Mouse (Mus musculus) embryo, embryonic 10.5 days (tissue): Measurements from ENCODE around the gene Prkaa1.

Source experiments
- DNase-seq: peaks from one replicate; pipeline ENCODE4 v3.0.0-alpha.2; 2015; ENCODE audit warnings: low spot score

Prkaa1 gene

DNA sequence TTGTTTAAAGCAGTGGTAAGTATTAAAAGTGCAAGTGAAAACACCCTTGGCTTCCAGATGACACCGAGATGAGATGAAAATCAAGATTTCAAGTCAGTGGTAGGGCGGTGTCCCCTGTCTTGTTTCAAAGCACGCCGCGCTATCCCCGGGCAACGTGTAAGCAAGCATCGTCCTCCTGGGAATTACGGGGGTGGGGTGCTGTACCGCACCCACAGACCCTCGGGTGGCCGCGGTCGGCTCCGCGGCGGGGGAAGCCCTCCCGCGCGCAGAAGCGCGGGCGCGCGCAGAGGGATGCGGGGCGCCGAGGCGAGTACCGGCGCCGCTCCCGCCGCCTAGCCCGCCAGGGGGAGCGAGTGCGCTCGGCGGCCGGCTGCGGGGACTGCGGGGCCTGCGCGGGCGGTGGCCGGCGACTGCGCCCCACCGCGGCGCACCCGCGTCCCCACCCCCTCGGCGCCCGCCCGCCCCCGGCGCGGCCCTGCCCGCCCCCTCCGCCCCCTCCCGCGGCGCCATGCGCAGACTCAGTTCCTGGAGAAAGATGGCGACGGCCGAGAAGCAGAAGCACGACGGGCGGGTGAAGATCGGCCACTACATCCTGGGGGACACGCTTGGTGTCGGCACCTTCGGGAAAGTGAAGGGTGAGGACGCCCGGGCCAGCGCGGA, at the start of gene Prkaa1:
Prkaa1 (plus strand) TSS at position 501 of the 660 bp plus-strand sequence.
- peak; percentile 74 for DNase-seq

- DNase-seq, result no peak
Measured at GRCm38 (mm10) chr15:5095534-5096301, 47.9 kb upstream of the Prkaa1 start.

GRCm38 (mm10) chr15:5097376-5097775, 46.3 kb upstream of the Prkaa1 start:
- no peak for DNase-seq

- no peak for DNase-seq
Measured at GRCm38 (mm10) chr15:5102312-5102711, 41.3 kb upstream of the Prkaa1 start.

DNA sequence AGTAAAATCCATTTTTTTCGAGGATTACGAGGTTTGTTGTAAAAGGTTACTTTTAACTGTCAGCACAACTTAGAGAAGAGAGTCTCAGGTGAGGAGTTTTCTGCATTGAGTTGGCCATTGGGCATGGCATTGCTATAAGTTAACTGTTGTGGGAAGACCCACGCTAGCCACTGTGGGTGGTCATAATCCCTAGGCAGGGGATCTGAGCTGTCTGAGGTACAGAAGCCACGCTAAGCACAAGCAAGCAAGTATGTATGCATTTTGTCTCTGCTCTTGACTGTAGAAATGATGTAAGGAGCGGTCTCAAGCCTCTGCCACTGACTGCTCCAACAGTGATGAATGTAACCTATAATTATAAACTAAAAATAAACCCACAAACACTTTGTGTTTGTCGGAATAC, 37.8 kb upstream of the Prkaa1 start:
- DNase-seq, result no peak

DNA sequence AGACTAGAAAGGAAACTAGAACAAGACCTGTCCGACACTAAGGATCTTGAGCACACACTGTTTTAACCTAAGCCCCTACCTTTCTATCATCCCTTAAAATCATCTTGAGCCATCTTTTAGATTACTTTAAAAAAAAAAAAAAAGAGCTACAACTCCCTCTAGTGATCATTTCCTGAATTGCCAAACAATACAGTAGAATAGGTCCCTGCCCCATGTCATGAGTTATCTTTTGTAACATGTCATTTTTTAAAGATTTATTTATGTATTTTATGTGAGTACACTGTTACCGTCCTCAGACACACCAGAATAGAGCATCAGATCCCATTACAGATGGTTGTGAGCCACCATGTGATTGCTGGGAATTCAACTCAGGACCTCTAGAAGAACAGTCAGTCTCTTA, 37.4 kb upstream of the Prkaa1 start:
- DNase-seq, result peak; percentile 60

DNA sequence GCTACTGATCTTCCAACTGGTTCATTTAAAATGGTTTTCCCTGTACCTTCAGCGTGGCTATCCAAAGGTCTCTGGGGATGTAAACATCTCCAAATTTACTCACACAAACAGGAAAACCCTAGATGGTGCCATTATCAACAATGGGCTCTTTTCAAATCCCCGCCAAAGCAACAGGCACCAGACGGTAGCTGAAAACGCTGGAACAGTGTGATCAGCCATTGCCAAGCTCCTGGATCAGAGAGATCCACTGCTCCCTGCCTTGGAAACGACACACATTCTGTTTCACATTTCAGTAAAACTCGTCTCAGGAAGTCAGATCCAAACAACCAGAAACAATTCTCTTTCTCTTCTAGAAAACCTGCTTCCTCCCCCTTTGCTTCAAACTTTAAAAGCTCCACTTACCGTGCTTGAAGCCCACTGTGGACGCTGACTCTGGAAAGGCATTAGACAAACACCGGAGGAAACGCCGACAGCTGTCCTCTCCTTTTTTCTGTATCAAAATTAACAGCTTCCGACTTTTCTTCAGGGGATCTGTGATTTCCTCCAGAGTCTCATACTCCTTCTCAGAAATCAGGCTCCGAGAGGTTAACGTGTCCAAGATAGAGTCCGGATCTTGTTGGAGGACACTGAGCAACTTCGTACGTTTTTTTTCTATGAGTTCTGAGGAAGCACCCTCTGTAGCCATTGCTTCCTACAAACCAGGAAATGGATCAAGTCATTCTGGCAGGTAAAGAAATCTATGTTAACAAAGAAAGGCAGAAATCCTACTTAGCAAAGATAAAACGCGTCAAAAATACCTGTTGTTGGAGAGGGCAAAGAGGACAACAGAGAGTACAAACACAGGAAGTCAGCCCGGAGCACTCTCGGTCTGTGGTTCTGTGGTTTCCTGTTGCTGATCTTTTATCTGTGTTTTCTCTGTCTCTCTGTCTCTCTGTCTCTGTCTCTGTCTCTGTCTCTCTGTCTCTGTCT, 35.7 kb upstream of the Prkaa1 start, which contains the start of gene Card6:
Card6 (minus strand) TSS at position 854 of the 969 bp plus-strand sequence.
- DNase-seq, result no peak

DNA sequence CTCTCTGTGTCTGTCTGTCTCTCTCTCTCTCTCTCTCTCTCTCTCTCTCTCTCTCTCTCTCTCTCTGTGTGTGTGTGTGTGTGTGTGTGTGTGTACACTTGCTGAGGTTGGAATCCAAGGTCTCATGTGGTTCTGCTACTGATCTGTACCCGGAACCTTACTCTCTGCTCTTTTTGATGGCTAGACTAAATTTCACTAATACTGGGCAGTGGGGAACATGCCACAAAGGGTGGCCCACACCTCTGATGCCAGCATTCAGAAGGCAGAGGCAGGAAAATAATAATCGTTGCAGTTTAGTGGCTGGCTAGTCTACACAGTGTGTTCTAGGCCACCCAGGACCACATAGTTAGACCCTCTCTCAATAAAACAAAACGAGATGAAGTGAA, 35.0 kb upstream of the Prkaa1 start:
- no peak for DNase-seq

DNA sequence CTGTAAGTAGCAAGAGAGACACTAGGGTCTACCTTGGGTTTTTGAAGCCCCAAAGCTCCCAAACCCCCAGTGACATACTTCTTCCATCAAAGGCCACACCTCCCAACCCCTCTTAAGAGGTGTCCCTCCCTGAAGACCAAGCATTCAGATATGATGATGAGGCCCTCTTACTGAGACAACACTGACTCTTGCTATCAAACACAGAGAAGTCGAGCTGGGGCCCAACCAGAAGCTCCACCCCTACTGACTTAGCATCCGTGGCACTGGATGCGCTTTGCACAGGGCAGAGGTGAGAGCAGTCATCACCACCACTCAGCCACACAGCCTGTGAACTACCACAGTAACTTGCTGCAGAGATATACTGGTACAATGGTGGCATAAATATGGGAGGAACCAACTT, 31.0 kb upstream of the Prkaa1 start:
- DNase-seq, result no peak

DNA sequence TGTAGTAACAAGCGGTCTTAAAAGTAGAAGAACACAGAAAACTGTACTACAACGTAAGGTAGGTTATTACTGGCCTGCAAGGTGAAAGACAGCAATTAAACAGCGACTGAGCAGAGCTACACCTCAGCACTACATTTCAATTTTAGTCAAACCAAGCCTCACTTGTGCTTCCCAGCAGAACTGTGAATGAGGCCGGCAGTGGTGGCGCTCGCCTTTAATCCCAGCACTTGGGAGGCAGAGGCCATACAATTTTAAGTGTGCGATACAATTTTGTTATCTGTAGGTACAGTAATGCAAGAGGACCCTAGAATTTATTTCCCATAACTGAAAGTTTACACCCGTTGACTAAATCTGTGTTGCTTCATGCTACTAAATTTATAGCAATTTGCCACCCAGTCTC, 28.5 kb upstream of the Prkaa1 start:
- no peak for DNase-seq

- peak; percentile 99 for DNase-seq
Measured at GRCm38 (mm10) chr15:5116270-5117030, 27.2 kb upstream of the Prkaa1 start, which contains the start of gene Rpl37. Rpl37 (plus strand) TSS chr15:5116645.

DNA sequence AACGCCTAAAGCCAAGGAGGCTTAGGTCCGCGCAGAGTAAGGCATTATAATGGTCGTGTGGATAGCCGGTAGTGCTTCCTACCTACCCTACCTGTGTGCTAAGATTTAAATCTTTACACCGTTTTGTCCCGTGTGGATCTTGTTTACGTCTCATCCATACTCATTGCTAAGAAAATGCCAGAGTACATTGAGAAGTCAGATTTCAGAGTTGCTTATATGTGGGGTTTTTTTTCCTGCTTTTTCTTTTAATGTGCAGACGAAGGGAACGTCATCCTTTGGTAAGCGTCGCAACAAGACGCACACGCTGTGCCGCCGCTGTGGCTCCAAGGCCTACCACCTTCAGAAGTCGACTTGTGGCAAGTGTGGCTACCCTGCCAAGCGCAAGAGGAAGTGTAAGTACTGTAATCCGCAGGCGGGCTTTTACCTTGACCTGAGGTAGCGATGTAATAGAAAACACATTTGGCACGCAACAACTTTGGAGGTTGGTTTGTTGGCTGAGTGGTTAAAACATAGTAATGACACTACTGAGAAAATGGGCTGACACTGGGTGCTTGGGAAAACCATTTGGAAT, 26.5 kb upstream of the Prkaa1 start:
- DNase-seq, result no peak

DNA sequence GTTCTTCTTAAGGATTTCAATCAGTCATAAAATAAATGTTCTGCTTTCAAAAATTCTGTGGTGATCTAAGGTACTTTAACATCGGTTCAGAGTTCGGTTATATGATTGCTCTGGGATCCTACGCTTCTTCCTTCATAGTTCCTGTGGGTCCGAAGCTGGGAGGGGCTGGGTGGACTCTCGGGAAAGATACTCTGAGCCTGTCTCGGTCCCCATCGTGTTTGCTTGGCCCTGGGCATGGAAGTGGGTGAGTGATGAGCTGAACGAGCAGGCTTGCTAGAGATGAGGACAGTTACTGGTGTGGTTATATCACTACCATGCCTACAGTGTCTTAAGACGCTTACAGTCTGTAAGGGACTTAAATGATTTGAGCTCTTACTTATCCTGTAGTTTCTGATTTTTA, 25.0 kb upstream of the Prkaa1 start:
- DNase-seq, result no peak

- no peak for DNase-seq
Measured at GRCm38 (mm10) chr15:5119192-5119591, 24.5 kb upstream of the Prkaa1 start.

GRCm38 (mm10) chr15:5119707-5120106, 24.0 kb upstream of the Prkaa1 start:
- no peak for DNase-seq

DNA sequence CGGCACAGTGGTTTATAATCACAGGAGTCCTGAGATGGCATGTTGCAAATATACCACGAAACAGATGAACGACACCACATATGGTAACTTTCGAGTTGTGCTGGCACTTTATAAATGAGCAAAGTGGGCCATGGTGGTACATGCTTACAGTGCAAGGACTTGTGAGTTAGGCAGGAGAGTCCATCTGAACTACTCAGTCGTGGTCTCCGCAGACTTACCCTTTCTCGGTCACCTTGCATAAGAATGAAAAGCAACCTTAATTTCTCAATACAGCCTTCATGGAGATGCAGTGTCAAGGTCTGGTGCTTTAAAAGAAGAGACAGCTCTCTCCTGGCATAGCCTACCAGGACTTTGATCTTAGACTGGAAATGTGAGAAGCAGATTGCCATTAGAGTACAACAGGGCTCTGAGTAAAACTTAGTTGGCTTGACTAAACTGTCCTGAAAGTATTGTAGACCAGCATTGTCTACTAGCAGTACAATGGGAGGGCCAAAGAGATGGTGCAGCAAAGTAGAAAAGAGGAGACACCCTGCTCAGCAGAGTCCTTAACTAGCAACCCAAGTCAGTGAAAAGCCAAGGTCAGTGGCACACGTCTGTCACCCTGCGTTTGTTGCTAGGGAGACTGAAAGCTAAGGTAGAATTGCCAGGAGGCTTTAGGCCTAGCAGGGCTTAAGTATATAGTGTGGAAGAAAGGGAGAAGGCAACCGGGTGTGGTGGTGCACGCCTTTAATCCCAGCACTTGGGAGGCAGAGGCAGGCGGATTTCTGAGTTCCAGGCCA, 21.9 kb upstream of the Prkaa1 start:
- no peak for DNase-seq

GRCm38 (mm10) chr15:5126456-5126855, 17.2 kb upstream of the Prkaa1 start:
- no peak for DNase-seq

GRCm38 (mm10) chr15:5127487-5127886, 16.2 kb upstream of the Prkaa1 start:
- DNase-seq, result no peak

DNA sequence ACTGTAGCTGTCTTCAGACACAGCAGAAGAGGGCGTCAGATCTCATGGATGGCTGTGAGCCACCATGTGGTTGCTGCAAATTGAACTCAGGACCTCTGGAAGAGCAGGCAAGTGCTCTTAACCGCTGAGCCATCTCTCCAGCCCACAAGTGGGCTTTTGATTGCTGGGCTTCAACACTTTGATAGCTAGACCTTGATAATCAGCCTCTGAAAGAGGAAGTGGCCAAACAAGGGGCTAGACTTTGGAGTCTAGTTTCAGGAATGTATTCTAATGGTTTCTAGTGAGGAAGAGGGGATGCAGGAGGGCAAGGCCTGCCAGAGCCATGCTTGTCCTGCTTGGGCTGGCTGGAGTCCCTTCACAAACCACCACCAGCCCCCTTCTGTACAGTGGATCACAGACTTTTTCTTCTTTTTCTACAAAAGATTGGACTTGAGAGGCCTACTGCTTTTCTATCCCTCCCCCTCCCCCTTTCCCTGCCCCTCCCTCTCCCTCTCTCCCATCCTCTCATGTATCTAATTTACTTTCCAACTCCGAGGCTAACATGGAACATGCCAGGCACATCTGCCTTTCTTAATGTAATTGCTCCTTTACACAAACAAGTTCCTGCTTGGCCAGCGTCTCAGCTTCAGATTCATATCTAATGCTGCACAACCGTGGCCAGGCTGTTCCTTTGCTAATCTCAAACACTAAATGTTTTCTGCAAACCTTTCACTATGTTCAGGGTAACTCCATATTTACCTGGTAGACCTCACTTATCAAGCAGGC, 15.3 kb upstream of the Prkaa1 start:
- DNase-seq, result no peak
